Mouse (Mus musculus) spleen, postnatal 10 days (tissue): ENCODE measurements around the gene Skint6.
"Not testable (repeated sequence)": the region's sequence is repeated elsewhere in the genome, so short reads cannot be mapped to it uniquely, and the experiment has no call there.

Experiments used
- DNase-seq, 2 experiments: peaks; one replicate each; pipeline ENCODE4 v3.0.0; 2021 to 2022; ENCODE audit warnings: low spot score in 2 of 2

Gene Skint6

GRCm38 (mm10) chr4:113286873-113287272 is at the start of gene Skint6:
Skint6 (minus strand) TSS chr4:113286973.
- DNase-seq: no peak

- DNase-seq: no peak
Measured at GRCm38 (mm10) chr4:113320911-113321310, 34.1 kb upstream of the Skint6 start.

GRCm38 (mm10) chr4:113301773-113302473 is 15.2 kb upstream of the Skint6 start:
- DNase-seq: no peak

GRCm38 (mm10) chr4:113263363-113264060 is 23.3 kb downstream of the Skint6 start:
- no peak for DNase-seq

GRCm38 (mm10) chr4:113245808-113246207 is 41.0 kb downstream of the Skint6 start:
- no peak for DNase-seq

GRCm38 (mm10) chr4:113067621-113068020 is 219.2 kb downstream of the Skint6 start:
- DNase-seq: no peak

GRCm38 (mm10) chr4:112979160-112979559 is 307.6 kb downstream of the Skint6 start:
- DNase-seq: not testable (repeated sequence)

- DNase-seq: no peak
Measured at GRCm38 (mm10) chr4:112790646-112791045, 496.1 kb downstream of the Skint6 start.

- DNase-seq: no peak
Measured at GRCm38 (mm10) chr4:112774766-112775165, 512.0 kb downstream of the Skint6 start, which contains the start of gene Skint10. Skint10 (minus strand) TSS chr4:112774866.
